Mouse (Mus musculus) cerebellum, adult 11 months (tissue): ENCODE measurements around the gene Ckap2l.

ENCODE experiments used
- DNase-seq: peaks from one replicate; pipeline ENCODE4 v3.0.0; 2022

Ckap2l gene

DNA sequence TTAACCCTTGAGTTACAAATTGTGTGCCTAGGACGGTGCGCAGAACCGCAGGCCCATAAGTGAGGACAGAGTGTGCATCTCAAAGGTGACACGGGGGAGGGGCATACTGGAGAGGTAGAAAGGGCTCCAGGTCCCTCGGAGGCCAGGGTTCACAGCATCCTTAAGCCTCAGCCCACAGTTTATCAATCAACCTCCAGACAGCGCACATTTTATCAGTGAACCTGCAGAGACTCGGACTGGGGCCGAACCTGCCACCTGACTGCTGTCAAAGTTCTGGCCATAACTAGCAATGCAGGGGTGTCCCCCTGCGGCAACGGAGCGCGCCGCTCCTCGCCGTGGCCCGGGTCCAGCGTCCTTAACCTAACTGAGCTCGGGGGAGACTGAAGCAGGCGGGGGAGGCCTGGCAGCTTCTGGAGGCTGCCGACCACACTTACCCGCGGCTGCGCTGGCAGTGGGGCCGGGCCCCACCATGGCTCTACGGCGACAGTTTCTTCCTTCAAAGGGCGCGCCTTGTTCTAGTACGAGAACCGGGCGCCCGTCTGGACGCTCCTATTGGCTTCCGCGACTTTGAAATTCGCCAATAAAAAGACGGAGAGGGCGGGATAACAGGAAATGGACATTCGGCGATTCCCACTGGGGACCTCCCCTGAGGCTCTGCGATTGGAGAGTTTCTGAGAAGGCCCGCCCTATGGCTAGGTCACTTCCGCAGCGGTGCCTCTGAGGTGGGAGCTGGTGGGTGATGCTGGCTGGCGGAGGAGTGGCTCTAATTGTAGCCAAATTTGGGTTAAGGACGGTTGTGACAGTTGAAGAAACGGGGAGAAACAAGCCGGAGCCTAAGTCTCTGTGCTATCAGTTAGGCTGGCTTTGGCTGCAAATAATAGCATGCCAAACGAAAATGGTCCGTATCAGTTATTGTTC is at the start of gene Ckap2l:
Gene Ckap2l (minus strand): TSS at position 542 of the 918 bp plus-strand sequence.
- peak; percentile 97 for DNase-seq

DNA sequence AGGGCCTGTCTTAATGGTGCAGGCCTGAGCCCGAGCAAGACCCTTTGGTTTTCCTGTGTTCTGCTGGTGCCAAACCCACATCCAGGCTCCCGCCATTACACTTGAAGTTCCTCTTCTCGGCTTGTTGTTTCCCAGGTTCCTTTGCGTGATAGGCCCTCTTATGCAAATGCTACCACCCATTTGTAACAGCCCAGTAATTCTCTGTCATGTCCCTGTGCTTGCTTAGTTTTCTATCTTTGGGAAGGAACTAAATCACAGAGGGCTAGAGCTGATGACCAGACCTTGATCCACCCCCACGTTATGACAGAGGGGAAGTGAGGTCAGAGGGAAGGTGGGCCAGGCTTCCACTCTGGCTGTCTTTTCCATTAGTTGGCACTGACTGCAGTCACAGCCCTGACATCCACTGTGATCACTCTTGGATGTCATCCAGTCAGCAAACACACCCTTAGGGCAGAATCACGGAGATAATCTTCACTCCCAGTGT is 41.2 kb upstream of the Ckap2l start:
- DNase-seq, result no peak

DNA sequence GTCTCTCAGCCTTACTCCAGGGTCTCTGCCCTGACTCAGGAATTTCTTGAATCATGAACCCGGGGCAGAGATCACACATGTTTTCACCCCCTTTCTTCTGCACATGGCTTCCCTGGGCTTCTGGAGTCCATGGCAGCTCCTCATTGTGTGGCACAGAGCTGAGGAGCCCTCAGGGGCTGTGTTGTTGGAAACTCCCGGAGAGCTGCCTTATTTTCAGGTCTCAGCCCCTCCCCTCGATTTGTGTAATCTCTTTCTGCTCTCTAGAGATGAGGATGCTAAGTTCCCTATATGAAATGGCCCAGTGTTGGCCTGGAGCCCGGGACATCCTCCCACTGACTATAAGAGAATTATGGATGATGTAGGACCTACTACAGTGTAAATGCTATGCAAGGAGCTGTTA is 36.5 kb upstream of the Ckap2l start:
- no peak for DNase-seq

DNA sequence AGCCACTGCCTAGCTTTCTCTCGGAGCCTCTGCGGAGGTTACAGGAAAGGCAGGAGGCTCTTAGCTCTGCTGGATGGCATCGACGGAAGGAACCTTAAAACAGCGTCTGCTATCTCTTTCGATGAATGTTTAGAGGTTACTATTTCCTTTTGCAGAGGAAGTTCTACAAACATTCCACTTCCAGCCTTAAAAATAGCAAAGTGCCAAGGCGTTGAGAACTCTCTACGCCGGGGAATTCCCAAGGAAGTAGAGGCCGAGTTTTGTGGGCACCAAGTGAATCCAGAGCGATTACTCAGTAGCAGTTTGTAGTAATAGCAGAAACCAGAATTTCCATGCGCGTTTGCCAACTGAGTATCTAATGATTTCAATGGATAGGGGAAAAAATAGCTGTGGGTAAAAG is 33.5 kb upstream of the Ckap2l start:
- DNase-seq, result no peak

DNA sequence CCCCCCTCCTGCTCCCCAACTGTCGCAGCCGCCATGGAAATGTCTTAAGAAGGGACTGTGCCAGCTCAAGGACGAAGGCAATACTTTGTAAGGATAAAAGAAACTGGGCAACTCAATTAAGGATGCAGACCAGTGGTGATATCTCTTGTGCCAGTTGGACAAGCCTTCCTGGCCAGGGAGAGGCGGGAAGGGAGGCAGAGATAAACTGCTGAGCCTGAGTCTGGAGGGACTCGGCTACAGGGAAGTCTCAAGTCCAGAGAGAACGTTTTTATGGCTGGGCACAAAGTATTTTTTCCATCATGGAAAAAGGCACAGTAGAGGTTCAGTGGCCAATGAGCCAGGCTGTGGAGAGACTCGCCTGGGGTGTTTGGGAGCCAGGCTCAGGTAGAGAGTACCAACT is 33.0 kb upstream of the Ckap2l start:
- no peak for DNase-seq

DNA sequence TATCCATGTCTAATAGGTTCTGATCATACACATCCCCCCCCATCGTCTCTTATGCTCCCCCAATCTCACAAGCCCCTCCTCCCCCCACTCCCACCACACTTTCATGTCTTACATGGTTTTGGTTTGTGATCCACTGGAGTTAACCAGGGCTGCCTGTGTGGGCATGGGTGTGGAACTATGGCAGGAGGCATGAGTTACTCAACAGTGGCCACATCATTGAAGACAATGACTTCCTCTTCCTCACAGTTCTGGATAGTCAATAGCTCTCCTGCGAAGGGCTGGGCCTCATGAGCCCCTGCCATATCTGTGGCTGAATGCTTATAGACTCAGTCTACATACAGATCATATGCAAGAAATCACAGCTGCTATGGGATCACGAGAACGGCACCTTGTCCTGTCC is 31.2 kb upstream of the Ckap2l start:
- DNase-seq, result no peak

DNA sequence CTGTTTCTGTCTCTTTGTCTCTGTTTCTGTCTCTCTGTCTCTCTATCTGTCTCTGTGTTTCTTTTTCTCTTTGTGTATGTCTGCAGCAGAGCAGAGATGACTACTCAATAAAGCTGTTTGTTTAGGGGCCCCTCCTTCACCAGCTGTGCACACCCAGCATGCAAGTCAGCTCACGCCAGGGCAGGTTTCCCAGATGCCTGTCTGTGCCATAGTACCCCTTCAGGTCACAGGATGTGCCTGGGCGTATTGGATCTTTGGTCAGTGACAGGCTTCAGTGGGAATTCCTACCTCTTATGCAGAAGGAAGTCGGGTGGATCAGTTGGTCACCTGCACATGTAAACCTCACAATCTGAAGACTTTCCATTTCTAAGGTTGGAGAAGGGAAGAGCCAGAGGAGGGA is 27.2 kb upstream of the Ckap2l start:
- no peak for DNase-seq

DNA sequence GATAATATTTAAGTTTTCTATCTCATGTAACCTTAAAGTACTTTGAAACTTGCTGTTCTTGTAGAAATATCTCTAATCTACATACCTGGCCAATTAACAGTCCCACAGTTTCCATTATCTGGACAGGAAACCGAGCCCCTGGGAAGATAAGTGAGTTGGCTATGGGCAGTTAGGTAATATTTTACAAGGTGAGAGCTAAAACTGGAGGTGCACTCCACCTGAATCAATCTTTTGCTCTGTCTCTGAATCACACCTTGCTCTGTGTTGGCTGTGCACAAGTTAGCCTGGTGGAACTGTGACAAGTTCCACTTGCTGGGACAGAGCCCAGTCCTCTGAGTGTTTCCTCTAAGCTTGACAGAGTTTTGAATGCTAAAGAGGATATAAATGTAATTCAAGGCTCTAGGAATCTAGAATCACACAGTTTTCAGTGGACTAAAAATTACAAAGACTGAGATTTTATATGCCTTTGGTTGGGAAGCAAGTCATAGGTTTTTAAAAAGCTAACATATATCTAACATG is 25.2 kb upstream of the Ckap2l start:
- no peak for DNase-seq

DNA sequence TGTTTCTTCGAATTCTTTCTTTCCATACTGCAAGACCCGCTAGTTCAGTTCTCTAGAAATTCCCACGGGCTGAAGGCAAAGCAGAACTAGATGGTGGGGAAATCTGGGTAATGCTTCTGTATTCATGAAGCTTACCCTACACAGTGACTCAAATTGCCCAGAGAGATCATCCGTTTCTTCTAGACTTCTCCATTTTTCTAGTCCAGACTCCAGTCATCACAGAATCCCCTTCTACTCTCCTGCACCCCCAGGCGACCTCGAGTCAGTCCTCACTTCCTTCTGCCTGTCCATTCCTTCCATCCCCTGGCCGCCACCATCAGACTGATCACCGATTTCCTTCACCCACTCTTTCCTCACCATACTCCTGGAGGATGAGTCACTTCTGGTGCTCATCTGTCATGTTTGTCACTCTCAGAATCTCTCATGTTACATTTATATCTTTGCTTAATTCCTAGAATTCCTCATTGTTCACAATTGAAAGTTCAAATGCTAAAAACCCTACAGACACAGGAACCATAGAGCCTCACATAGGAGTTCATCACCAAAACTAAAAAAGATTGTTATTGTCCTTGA is 23.1 kb upstream of the Ckap2l start:
- no peak for DNase-seq

DNA sequence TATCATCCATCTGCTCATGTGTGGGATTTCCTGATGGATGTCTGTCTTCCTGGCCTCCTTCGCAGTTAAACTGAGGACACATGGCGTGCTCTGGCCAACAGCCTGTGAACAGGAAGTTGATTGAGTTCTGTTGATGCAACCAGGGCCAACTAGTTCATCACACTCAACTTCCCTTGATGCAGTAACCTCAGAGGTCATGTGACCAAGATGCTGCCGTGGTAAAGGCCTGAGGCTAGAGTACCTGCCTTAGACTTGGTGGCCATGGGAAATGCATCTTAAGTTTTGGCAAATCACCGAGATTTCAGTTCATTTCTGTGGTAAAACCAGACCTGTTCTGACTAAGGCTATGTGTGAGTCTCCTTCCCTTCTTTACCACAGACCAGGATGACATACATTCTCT is 18.8 kb upstream of the Ckap2l start:
- no peak for DNase-seq

DNA sequence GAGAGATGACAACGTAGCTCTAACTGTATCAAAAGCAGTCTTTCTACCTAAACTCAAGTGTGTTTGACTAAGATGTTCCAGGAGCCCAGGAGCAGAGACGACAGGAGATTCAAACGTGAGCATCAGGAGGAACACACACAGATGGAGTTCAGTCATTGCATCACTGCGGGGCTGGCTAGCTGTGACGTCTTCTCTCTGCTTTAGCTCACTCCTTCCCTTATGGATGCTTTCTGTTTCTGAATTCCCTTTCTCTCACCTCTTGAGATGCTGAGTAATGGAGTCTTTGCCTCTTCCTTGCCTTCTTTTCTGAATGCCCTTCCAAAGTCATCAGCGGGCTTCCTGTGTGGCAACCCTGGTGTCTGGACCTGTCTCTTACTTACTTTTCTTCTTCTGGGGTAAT is 17.9 kb upstream of the Ckap2l start:
- DNase-seq, result no peak

DNA sequence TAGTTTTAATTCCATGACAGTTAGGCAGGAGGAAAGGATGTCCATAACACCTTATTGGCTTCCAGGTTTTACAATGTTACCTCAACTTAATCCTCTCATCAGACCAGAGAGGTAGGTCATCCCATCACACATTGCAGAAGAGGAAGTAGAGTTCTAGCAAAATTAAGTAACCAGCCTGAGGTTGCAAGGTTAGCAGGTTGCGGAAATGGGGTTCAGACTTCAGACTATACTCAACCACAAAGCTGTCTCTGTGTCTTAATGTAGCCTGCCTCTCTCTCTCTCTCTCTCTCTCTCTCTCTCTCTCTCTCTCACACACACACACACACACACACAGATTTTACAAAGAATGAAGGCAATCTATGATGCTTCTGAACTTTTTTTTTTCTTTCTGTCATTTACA is 16.9 kb upstream of the Ckap2l start:
- no peak for DNase-seq

DNA sequence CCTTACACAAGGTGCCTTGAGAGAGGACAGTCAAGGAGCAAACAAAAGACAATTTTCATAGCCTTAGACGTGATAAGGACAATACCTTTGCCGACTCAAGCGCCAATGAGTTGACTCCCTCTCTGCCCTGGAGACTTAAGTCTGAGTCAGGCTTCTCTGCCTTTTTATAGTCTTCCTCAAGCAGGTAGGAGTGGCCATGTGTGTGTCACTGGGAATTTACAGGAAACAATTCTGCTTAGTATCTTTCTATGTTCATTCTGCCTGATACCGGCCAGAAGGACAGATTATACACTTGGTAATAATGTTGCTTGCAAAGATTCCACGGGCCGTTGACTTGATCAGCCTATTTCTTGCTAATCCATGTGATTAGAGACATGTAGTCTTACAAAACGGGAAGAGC is 12.8 kb upstream of the Ckap2l start, which contains the start of gene Il1a:
Gene Il1a (minus strand): TSS at position 137 of the 400 bp plus-strand sequence.
- DNase-seq, result no peak

DNA sequence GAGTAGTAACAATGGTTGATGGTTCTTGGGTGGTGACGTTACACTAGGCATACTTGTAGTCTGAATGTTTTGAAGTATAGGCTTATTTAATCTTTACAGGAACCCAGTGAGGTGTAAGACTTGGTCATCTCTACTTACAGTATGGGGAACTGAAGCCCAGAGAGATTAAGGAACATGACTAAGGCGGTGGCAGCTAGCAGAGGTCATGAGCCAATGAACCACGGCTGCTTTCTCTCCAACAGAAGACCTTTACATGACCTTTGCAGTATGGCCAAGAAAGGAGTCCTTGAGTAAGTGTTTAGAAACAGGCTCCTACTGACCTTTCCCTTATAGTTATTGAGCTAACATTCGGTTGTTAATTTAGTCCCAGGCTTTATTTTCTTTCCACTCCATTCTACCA is 9.0 kb upstream of the Ckap2l start:
- DNase-seq, result no peak

DNA sequence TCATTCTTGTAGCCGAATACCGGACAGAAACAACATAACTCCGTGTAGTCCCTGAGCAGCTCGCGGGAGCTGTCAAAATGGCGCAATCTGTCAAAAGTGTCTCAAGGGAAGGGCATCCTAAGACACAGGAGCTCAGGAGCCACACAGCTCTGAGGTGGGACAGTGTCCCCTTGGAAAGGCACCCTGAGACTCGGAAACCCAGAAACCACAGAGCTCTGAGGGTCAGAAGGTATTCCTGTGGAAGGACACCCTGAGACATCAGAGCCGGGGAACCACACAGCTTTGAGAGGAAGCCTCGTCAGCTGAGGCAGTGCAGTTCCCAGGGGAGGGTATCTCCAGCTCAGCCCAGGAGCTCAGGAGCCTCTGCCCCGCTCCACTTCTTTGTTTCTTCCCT is 574 bp upstream of the Ckap2l start:
- DNase-seq, result no peak

DNA sequence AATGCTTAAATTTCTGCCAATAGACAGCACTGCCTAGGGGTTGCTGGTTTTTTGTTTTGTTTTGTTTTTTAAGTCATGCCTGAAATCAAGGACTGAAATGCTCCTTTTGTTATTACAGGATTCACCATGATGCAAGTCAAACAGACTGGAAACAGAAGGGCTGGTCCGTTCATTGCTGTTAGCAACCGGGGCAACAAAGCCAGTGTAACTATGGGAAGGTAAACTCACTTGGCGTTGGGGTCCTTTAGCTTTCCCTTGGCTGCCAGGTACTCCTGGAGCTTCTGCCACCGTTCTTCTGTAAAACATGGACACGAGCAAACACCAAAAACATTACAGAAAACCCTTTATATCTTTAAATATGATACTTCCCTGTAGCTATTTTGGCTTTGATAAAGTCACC is 926 bp downstream of the Ckap2l start:
- no peak for DNase-seq

DNA sequence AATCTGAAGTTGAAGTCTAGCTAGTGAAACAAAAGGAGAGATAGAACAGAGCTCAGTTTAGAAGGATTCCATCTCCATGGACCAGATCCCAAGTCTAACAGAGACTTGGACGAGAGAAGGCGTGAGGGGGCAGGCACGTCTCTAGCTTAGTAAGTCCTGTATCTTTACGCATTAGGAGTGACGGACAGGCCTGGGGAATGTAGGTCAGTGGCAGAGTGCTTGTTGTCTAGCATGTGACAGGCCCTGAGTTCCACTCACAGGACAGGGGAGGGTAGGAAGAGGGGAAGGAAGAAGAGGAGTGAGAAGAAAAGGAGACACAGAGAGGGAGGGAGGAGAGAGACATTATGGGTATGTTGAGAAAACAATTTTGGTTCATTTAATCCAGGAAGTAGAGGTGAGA is 1.9 kb downstream of the Ckap2l start:
- no peak for DNase-seq

DNA sequence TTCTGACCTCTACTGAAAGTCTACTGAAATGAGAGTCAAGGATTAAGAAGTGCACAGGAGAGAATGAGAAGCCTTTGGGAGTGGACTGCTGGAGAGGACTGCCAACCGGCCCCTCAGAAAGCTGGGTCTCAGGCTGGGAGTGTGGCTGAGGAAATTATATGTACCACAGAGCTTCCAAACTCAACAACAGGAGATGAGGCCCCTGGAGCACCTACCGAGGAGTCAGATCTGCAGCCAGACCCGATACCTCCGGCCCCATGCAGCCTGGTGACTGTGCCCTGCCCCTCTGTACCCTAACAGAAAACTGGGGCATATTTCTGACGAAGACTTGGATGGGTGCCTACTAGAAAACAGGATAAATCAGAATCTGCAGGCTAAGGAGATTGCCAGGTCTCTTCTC is 23.2 kb downstream of the Ckap2l start:
- no peak for DNase-seq

DNA sequence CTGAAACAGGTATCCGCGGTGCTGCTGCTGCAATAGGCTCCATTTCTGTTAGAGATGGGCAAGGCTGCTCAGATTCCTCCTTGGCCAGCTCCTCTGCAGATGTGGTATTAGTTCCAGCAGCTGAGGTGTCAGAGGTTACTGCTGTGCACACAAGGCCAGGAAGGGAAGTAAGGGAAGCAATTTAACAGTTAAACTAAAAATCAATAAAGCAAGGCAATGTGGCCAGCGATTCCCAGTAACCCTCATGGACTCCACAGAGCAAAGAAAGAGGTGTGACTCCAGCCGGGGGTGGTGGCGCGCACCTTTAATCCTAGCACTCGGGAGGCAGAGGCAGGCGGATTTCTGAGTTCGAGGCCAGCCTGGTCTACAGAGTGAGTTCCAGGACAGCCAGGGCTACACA is 26.4 kb downstream of the Ckap2l start:
- no peak for DNase-seq

DNA sequence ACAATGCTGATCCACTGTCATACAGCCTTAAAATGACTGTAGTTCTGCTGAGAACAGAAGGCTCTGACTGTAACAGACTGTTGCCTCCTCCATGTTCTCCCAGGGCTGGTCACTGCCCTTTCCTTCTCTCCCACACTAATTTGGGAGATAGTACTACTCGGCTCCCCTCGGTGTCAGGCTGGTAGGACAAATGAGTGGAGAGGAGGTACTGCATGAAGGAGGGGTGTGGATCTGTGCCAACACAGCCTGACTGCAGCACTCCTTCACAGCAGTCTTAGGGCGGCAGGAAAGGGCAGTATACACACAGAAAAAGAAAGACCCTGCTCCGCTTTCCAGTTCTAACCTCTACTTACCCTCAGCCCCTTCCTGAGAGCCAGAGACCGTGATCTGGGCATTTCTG is 27.0 kb downstream of the Ckap2l start:
- no peak for DNase-seq

DNA sequence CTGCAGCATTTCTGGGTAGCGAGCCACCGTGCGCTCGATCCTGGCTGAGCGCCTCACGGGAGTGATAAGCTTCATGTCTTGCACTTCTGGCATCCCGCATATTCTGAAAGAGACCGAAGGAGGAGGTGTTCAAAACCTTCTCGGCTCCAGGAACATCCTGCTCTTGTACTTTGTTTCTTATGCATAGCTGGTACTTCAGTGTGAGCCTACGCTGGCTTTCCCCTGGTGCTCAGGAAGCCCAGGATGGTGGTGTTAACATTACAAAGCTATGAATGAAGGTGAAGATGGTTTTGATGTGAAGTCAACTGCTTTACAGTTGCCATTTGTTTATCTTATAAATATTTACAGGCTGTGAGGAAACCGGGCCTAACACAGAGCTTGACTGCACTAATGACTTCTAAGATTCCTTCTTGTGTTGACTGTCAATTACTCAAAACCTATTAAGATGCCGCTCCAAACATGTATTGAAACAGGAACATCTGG is 27.8 kb downstream of the Ckap2l start:
- DNase-seq, result no peak

DNA sequence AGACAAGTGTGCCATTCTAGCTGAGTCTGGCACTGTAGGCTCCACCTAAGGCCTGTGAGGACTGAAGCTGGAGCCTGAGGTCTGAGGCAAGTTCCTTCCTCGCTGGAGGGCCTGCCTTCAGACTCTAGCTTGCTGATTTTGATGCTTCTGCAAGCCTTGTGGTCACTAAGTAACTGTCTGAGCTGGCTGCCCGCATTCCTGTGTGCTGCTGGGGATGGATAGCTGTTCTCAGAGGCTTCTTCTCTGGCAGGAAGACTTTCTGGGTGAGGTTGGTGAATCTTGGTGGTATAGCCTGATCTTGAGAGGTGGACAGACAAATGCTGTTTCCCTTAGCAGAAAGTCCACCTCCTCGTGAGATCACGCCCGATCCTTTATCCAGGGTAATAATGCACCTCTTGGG is 29.3 kb downstream of the Ckap2l start:
- DNase-seq, result no peak

DNA sequence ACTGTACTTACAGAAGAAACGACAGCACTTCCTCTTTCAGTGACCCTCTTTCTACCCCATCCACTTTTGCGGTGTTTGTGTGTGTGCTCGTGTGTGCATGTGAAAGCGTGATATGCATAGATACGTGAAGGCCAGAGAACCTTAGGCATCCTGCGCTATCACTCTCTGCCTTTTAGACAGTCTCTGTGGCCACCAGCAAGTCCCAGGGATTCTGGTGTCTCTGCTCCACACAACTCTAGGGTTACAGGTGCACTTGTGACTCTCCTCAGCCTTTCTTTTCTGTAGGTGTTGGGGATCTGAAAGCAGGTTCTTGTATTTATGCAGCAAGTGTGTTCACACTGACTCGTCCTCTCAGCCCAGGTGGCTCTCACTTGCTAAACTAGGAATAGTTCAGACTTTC is 31.7 kb downstream of the Ckap2l start:
- DNase-seq, result no peak

DNA sequence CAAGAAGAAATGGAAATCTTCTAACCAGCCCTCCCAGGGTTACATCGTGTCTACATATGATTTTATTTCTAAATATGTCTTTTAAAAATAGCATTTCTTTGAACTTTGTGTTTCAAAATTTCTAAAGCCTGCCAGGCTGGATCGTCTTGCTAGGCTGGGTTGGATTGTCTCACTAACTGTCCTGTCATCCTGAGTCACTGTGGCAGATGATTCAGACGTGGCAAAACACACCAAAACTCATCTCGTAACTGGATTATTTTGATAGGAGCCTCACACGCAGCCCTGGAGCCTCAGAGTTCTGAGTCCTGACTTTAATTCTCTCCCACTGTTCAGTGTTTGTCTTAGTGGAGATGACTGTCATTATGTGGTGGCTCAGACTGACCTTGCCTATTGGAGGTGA is 33.9 kb downstream of the Ckap2l start:
- no peak for DNase-seq
